Mouse (Mus musculus) mature B cell (primary cell): ENCODE results near the gene Arl14.
"Not testable (repeated sequence)": the region's sequence is repeated elsewhere in the genome, so short reads cannot be mapped to it uniquely, and the experiment has no call there.

ENCODE experiments used
- in situ Hi-C: fragments of 300-500 bp; cut with MboI; formaldehyde crosslinking; loops from 2 replicates; pipeline ENCODE4 v1.14.3; 2019

Gene Arl14

DNA sequence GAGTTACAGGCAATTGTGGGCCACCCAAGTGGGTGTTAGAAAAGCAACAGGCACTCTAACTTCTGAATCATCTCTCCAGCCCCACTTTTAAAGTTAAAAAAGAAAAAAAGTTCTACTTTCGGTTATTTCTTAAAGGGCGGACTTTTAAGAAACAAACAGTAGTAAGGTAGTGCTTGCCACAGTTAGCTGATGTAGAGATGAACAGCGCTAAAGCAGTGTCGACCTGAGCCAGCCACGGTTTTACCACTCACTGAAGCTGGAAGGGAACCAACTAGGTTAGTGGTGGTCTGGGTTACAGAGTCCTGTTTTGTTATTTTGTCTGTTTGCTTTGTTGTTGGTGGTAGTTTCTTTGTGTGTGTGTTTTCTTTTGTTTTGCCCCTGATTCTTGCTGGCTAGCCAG is 8.8 kb upstream of the Arl14 start:
- in situ Hi-C loops: no loop called here

DNA sequence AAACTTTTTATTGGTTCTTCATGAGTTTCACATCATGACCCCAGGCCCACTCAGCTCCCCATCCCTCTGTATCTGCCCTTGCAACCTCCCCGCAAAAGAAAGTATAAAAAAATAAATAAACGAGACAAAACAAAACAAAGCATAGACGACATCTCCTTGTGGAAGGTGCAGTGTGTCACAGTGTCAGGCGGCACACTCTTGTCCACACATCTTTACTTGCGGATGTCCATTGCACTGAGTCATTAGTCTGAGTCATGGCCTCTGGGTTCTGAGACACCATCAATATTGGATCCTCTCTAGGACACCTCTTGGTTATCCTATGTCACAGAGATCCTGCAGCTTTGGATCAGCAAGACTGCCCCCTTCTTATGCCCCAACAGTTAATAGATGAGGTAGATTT is 7.7 kb upstream of the Arl14 start:
- in situ Hi-C loops: no loop called here

DNA sequence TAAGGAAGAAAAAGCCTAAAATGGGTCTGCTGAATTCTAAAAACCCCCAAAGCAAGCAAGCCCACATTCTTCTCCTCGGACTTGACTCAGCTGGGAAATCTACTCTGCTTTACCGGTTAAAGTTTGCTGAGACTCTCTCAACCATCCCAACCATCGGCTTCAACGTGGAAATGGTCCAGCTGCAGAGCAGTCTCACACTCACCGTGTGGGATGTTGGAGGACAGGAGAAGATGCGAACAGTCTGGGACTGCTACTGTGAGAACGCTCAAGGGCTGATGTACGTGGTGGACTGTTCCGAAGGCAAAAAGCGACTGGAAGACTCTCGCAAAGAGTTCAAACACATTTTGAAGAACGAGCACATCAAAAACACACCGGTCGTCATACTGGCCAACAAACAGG is 282 bp downstream of the Arl14 start:
- in situ Hi-C loops: no loop called here

DNA sequence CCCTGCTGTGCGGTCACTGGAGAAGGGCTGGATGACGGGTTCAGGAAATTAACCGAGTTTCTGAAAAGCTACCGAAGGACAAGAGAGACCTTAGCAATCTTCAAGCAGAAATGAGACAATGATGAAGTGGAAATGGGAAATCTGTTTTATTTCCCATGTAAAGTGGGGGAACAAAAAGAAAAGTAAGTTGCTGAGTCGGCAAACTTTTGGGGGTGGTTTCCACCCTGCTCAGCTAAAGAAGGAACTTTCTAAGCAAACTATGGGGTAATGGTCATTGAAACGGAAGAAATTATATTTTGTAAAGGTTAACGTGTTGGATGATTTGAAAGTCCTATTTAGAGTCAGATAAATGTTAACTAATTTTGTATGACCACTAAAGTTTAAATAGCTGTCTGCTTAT is 768 bp downstream of the Arl14 start:
- in situ Hi-C loops: no loop called here

DNA sequence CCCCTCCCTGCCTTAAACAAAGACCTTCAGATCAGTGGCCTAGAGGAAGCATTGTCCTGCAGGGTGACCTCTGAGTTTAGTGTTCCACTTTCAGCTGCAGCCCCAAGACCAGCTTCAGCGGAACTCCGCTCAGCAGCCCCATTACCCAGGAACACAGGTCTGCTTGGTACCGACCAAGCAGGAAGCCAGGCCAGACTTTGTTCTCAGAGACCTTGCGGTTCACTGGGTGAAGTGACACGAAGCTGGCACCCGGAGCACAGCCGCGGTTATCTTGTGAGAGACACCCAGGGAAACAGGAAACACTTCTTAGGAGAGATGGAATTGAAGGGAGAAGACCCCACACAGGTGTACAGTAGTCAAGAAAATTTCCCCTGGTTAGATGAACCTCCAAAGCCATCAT is 1.4 kb downstream of the Arl14 start:
- in situ Hi-C loops: no loop called here

DNA sequence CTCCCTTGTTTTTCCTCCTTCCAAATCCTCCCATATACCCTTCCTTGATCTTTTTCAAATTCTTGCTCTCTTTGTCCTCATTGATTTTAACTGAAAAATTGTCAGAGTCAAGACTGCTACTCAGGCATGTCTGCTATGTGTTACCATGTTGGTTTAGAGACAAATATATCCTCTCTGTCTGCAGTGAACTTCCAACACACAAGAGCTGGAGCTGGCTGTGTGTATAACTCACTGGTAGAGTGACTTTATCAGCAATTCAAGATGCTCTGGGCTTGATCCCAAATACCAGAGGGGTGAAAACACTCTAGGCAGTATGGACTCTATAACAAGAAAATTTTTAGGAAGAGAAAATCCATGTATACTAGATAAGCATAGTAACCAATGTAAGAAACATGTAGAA is 2.8 kb downstream of the Arl14 start:
- in situ Hi-C loops: no loop called here

DNA sequence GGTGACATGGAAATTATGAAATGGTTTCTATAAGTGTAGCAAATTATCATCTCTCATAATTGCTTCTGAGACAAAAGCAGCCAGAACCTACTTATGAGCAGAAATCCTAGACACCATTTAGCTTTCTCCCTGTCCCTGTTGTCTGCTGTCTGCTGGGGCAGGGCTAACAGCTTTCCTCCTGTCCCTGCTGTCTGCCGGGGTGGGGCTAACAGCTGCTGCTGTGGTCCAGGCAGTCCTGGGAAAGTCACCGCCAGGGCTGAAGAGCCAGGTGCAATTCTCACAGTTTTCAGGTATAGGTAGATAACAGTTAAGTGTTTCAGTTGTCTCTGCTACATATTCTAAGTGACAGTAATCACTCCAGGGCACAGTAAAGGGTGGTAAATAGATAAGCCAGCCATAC is 4.3 kb downstream of the Arl14 start:
- in situ Hi-C loops: no loop called here

DNA sequence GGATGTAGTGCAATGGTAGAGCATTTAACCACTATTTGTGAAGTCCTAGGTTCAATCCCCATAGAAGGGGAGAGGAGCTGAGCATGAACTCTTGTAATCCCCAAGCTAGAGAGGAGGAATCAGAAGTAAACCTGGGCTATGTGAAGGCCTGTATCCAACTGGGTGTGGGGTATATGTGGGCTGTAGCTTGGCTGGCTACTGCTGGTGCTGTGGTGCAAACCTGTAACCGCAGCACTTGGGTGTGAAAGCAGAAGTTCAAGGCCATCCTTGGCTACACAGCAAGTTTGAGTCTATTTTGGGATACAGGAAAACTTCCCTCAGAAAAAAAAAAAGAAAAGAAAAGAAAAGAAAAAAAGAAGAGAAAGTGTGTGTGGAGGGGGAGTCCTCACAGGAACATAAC is 5.8 kb downstream of the Arl14 start:
- in situ Hi-C loops: no loop called here

DNA sequence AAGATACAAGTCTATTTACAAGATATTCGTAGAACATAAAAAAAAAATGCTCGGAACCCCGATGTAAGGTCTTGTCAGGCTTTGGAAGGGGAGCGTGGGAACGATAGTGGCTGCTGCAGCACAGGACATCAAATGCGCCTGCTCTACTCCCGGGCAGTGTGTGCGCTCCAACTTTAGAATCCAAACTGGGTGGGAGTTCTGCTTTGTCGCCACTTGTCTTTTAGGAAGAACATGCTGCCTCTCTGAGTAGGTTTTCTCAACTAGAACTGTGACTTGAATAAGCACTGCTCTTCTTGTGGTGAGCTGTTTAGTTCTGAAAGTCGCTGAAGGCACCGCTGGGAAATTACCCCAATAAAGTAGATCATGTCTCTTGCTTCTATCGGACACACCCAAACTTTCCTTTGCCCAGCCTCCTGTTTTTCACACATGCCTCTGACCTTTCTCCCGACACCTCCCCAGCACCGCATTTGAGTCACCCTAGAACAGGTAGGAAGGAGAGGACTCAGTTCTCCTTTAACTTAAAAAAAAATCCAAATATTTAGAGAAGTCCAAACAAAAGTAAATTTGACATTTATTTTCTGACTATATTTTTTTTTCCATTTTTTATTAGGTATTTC is 9.4 kb downstream of the Arl14 start:
- in situ Hi-C loops: no loop called here

DNA sequence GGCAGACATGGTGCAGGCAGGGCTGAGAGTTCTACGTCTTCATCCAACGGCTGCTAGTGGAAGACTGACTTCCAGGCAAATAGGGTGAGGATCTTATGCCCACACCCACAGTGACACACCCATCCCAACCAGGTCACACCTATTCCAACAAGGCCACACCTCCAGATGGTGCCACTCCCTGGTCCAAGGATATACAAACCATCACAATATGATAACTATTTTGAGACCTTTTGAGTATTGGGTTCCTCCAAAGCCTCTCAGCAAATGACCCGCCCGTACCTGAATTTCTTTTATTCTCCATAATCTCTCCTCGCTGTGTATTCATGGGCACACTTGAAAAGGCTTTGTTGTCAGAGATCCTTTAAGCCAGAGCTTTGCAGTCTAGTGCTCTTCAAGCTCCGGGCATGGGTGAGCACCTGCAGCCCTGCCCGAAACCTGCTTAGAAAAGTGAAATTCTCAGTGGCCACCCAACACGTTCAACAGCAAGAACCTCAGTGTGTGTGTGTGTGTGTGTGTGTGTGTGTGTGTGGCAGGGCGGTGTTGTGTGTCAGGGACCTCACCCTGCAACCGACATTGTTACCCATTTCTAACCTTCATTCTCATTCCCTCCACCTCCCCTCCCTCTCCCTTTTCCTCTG is 11.5 kb downstream of the Arl14 start:
- in situ Hi-C loops: not testable (repeated sequence)

DNA sequence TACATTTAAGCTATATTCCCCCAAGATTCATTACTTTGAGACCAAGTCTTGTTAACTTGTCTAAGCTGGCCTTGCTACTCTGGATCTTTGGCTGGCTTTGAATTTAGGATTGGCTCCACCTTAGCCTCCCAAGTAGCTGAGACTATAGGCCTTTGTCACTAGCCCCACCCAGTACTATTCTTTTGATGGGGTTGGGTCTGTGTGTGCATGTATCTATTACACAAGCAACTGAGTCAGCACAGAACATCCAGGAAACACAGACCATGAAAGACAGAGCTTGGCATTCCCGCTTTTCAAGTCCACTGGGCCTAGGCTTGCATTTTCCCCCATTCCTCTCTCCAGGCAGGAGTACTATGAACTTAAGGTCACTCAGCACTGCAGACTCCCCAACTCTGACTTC is 12.3 kb downstream of the Arl14 start:
- in situ Hi-C loops: no loop called here

DNA sequence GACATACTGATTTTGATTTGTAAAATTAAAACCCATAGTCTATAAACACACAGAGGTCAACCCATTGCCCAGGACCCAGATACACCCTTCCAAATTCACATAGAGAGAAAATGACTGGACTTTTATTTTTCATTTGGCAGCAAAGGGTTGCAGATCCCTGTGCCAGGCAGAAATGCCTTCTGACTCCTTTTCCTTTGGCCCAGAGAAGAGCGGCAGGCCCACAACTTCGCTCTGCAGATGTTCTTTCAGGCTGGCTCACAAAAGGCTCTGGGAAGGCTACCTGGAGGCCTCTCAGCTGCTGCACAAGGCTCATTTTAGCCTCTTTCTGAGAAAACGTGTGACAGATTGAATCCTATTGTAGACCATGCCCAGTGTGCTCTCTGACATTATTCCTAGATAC is 13.6 kb downstream of the Arl14 start:
- in situ Hi-C loops: no loop called here

DNA sequence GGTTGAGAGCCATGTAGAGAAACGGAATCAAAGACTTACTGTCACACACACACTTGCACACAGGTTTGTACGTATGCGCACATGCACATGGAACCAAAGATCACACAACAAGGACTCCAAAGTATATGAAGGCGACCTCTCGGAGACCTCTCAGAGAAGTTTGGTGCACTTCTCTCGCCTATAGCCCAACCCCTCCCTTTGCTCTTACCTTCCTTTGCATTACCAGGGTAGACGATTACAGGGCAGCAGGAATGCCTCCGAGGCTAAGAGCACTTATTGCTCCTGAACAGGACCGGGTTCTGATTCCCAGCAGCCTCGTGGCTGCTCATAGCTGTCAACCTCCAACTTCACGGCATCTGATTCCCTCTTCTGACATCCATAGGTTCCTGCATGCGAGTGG is 14.3 kb downstream of the Arl14 start:
- in situ Hi-C loops: no loop called here

DNA sequence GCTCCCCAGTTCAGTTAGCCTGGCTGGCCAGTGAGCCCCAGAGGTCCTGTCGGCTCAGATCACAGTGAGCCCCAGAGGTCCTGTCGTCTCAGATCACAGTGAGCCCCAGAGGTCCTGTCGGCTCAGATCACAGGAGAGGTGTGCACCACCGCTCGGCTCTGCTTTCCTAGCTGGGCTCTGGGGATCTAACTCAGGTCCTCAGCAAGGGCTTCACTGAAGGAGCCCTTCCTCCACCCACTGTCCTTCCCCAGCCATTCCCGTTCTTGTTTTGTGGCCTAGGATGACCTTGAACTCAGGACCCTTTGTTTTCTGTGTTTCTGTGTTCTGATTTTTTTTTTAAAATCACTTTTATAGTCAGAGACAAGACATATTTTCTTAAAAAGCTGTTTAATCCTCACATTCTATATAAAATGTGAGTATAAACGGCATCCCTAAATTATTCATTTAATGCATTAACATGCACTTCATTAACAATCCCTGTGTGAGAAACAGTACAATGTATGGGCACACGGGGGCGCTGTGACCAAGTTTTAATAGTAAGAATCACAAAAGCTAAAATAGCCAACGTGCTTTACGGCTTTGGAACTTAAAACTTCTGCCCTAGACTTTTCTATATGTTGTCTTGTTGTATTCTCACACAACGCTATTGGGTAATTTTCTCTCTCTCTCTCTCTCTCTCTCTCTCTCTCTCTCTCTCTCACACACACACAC is 16.1 kb downstream of the Arl14 start:
- in situ Hi-C loops: no loop called here

DNA sequence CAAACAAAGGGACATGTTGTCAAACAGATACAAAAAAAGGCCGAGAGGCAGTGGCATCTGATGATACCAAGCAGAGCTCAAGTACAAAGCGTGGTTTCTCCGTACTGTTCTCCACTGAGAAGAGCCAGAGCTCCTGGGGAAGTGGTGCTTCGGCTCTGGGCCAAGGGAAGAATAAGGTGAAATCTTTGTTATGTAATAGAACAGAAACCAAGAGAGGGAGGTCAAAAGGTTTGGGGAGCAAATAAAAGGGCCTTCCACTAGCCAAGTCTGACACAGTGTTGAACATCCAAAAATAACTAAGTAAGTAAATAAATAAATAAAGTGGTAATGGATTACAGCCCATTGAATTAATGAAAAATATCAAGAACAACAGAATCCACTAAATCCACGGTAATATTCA is 17.0 kb downstream of the Arl14 start:
- in situ Hi-C loops: no loop called here

DNA sequence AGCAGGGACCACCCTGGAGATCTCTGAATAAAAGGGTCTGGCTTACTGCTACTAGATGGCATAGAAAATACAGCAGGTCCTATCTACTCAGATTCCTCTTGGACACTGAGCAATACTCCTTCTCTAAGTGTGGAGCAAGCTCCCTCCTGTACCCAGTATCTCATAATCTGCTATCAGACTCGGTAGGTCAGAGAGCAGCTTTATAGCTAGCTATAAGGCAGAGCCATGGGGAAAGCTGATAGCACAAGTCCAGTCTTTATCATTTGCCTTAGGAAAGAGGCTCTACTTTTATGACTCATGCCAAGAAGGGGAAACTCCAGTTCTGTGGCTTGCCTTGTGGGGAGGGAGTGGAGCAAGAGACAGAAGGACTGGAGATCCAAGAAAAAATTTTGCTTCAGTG is 18.8 kb downstream of the Arl14 start:
- in situ Hi-C loops: no loop called here

DNA sequence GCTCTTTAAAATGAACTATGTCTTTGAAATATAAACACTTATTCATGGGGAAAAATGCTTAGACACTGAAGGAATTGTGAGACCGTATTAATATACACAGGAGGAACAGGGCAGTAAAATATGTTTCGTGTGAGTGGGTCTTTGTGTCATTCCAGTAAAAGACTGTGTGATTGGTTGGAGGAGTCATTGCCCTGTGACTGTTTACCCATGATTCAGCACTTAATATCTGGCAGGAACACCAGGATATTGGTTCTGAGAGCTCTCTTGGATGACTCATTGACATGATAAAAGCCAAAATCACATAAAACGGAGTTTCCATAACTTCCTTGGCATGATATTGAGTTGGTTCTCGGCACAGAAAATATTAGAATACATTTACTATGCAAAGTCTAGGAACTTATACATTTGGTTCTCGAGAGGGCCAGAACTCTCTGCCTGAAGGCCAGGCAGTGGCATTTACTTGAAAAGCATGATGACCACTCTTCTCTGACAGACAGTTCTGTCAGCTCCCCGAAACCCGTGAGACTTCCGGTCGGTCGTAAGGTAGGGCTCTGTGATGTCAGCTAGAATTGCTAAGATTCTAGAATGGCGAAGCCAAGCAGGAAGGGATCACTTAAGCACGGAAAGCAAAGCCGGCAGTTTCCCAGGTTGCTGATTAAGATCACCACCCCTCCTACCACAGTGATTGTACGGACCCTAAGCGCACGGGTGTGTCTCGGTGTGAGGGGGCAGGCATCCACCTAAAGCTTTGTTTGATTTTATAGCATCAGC is 31.1 kb downstream of the Arl14 start:
- in situ Hi-C loops: loop anchor here (10.0 to 25.0 kb wide), 2 partner anchors 222 to 459 kb away; partner anchors contain the start of gene Nmd3

DNA sequence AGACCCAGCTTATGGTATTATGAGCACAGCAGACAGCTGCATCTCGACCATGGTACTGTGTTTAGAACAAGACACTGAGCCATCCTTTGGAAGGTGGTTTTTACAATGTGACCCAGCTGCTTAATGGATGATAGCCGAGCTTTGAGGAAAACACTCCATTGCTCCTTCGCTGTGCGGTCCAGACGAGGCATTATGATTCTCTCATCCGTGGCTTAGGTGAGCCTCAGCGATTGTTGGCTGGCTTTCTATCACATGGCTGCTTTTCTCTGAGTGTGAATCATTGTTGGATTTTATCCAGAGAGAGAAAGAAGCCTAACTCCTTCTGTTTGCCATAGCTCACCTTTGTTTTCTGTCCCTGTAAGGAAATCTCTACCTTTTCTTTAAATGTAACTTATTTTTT is 32.5 kb downstream of the Arl14 start:
- in situ Hi-C loops: loop anchor here (10.0 to 25.0 kb wide), 2 partner anchors 220 to 458 kb away; partner anchors contain the start of gene Nmd3

DNA sequence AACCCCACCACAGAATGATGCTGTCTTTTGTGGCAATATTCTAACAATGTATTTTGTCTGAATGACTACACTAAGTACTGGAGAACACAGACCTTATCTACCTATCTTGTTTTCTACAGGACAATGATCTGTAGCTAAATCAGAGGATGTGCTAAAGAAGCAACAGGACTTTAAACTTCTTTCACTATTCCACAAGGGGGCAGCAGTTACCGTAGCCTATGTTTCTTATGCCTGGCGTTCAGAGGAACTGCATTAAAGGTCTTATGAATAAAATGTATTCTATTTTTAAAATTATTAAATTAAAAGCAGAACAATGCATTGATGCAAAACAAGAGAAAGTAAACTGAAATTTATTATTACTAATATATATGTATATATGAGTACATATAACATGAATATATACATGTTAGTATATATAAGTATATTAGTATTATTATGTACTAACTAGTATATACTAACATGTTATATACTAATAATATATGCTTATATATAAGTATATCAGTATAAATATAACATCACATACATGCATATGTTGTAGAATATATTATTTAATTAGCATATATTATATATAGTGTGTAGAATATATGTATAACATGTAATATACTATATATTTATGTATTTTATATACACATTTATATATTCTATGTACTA is 35.0 kb downstream of the Arl14 start:
- in situ Hi-C loops: loop anchor here (10.0 to 25.0 kb wide), 2 partner anchors 218 to 455 kb away; partner anchors contain the start of gene Nmd3

DNA sequence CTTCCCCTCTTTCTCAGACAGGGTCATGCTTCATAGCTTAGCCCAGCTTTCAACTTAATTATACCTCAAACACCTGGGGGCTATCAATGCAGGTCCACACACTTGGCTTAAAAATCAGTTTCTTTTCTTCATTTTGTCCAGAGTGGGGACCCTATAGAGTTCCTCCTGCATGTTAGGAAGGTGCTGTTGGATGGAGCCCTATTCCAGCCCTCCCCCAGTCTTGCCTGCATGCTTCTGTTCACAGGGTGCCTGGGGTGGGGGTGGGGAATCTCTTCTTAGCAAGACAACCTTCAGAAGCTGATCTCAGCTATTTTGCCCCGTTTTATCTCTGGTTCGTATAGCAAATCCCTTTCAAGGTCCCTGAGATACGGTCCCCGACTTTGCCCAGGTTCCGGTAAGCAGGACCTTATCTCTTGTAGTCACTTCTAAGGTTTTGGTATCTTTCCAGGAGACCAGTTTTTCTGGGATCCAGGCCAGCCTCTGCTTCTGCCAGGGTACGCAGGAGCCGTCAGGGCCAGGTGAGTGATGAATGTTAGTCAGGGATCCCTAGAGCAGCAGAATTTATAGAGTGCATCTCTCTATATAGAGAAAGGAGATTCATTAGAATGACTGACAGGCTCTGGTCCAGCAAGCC is 40.9 kb downstream of the Arl14 start:
- in situ Hi-C loops: loop anchor here (25.0 kb wide), 1 partner anchor 449 kb away; the partner anchor contains the start of gene Nmd3

DNA sequence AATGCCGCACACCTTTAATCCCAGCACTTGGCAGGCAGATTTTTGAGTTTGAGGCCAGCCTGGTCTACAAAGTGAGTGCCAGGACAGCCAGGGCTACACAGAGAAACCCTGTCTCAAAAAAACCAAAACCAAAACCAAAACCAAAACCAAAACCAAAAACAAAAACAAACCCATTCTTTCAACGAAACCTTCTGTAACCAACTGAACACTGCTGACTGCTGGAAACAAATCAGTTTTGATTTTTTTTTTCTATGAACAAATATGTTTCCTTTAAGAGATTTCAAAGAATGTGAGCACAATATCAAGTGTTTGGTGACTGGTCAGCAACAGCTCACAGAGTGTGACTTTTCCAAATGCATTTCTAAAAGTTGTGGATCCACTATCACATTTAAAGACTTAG is 42.1 kb downstream of the Arl14 start:
- in situ Hi-C loops: loop anchor here (25.0 kb wide), 1 partner anchor 448 kb away; the partner anchor contains the start of gene Nmd3
